Mouse (Mus musculus) kidney, embryonic 15.5 days (tissue): ENCODE measurements at regions not wholly inside any gene's neighbourhood (a gene's known extent, or its start where the extent isn't known, plus 50 kb on each side); places are given as distances from the start of the nearest gene placed in this dataset.

ENCODE experiments used
- ATAC-seq: fragments of 200-750 bp; cut with Nextera tagmentation; replicated peaks from 2 replicates; pipeline ENCODE4 v1.8.0; 2017; ENCODE audit warnings: moderate TSS enrichment; ENCODE audit not compliant: low FRiP score
- H3K27ac ChIP-seq: fragments of 300-500 bp; sonication (generic); 2 replicates; pipeline ENCODE4 v1.5.1; 2015; ENCODE audit warnings: mild to moderate bottlenecking, inconsistent platforms
- H3K27me3 ChIP-seq: fragments of 300-500 bp; sonication (generic); 2 replicates; pipeline ENCODE4 v1.6.1; 2015; ENCODE audit warnings: inconsistent platforms
- H3K36me3 ChIP-seq: fragments of 300-500 bp; sonication (generic); 2 replicates; pipeline ENCODE4 v1.6.1; 2015; ENCODE audit warnings: inconsistent platforms
- H3K4me1 ChIP-seq: fragments of 300-500 bp; sonication (generic); 2 replicates; pipeline ENCODE4 v1.6.1; 2015; ENCODE audit warnings: inconsistent platforms
- H3K4me2 ChIP-seq: fragments of 300-500 bp; sonication (generic); 2 replicates; pipeline ENCODE4 v1.6.1; 2015; ENCODE audit warnings: moderate library complexity, mild to moderate bottlenecking, inconsistent platforms
- H3K4me3 ChIP-seq: fragments of 300-500 bp; sonication (generic); replicated peaks from 2 replicates; pipeline ENCODE4 v1.5.1; 2015; ENCODE audit warnings: mild to moderate bottlenecking, inconsistent platforms
- H3K9ac ChIP-seq: fragments of 300-500 bp; sonication (generic); 2 replicates; pipeline ENCODE4 v1.6.1; 2015; ENCODE audit warnings: mild to moderate bottlenecking, inconsistent platforms
- H3K9me3 ChIP-seq: fragments of 300-500 bp; sonication (generic); replicated peaks from 2 replicates; pipeline ENCODE4 v1.6.1; 2016; ENCODE audit warnings: inconsistent platforms
- whole genome bisulfite sequencing: fragments of 180-500 bp; shearing (Covaris S2); methylation state at CpG from one replicate; pipeline ENCODE4 v1.1.7; 2015; ENCODE audit warnings: mixed read lengths; 5-methylcytosine and 5-hydroxymethylcytosine counted together

DNA sequence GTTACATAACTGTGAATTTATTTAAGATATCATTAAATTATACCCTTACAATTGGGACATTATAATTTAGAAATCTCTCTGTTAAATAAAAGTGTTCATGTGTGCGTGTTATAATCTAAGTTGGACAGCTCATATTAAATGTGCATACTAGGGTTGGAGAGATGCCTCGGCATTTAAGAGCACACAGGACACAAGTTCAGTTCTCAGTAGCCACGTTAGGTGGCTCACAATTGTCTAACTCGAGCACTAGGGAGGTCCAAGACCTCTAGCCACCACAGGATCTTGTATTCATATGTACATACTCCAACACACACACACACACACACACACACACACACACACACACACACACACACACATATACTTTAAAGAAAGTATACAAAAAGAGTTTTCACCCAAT is 56.0 kb downstream of the Foxf2 start:
- ATAC-seq = no peak
- Histone ChIP-seq H3K9me3 (no peaks in the 10 kb centered on the region), H3K27ac (no peak overlapping the region), H3K4me3 (no peak overlapping the region), H3K36me3 (no peaks in the 10 kb centered on the region), H3K4me1 (no peaks in the 10 kb centered on the region), H3K9ac (no peak overlapping the region), H3K4me2 (no peak overlapping the region), H3K27me3 (no peaks in the 10 kb centered on the region)
- 79% methylated on average over 4 of the region's 4 CpGs for WGBS

DNA sequence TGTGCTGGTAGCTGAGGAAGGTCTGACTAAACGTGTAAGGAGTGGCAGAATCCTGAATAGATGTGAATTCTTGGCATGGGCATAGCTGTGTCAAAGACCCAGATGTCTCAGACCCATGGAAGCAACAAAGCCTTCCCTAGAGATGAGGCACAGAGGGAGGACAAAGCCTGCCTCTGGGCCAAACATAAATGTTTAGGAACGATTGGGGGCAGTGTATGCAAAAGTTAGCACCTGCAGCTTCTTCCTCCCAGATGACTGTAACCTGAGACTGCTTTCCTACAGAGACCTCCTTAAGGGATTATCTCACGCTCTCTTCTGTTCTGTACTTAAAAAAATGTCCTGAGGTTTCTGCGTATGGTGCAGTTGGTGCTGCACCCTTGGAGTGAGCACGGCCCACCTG is 57.7 kb downstream of the Foxf2 start:
- no peak overlapping the region for H3K27ac ChIP-seq
- H3K9ac ChIP-seq = no peak overlapping the region
- no peaks in the 10 kb centered on the region for H3K4me1 ChIP-seq
- no peaks in the 10 kb centered on the region for H3K9me3 ChIP-seq
- no peak for ATAC-seq
- WGBS = 47% methylated on average over 5 of the region's 5 CpGs
- no peak overlapping the region for H3K4me3 ChIP-seq
- no peak overlapping the region for H3K4me2 ChIP-seq
- no peaks in the 10 kb centered on the region for H3K36me3 ChIP-seq
- no peaks in the 10 kb centered on the region for H3K27me3 ChIP-seq

DNA sequence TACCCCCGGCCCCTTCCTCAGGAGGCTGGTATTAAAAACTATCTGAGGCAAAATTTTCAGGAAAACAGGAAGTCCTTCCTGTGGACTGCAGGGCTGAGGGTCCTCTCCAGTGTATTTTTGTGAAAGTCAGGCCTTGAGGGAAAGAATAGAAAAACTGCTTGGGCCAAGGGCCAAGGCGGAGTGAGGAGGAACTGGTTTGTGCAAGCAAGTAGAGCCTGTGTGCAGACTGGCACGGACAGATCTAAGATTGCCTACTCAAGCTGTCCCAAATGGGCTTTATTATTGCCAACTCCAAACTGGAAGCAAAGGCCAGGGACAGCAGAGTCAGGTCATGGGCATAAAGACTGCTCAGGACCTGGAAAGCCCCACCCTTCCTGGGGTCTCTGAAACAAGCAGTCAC is 62.9 kb downstream of the Foxf2 start:
- Histone ChIP-seq H3K9ac (no peak overlapping the region), H3K4me2 (no peak overlapping the region), H3K4me3 (no peak overlapping the region), H3K9me3 (no peaks in the 10 kb centered on the region), H3K27me3 (no peaks in the 10 kb centered on the region), H3K36me3 (no peaks in the 10 kb centered on the region), H3K27ac (no peak overlapping the region), H3K4me1 (no peaks in the 10 kb centered on the region)
- no peak for ATAC-seq
- 85% methylated on average over 3 of the region's 3 CpGs for WGBS

DNA sequence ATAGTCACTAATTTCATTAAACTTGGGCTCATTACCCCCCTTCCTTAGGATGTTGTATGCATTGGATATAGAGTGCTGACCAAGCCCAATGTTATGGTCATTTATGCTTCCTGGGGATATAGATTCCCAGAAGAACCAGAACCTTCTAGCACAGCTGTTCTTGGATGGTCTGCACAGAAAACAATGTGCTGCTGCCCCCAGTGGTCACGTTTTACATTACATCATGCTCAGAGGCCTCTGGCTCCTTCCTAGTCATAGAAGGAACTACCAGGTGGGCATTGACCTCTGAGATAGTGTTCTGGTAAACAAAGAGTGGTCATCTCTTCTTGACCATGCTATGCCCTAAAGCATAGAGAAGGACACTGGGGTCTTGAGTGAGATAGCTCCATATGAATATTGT is 63.7 kb downstream of the Foxf2 start:
- Histone ChIP-seq H3K27me3 (no peaks in the 10 kb centered on the region), H3K27ac (no peak overlapping the region), H3K4me3 (no peak overlapping the region), H3K4me1 (no peaks in the 10 kb centered on the region), H3K4me2 (no peak overlapping the region), H3K9me3 (no peaks in the 10 kb centered on the region), H3K9ac (no peak overlapping the region), H3K36me3 (no peaks in the 10 kb centered on the region)
- 9% methylated on average over 1 of the region's 1 CpGs for WGBS
- ATAC-seq = no peak

DNA sequence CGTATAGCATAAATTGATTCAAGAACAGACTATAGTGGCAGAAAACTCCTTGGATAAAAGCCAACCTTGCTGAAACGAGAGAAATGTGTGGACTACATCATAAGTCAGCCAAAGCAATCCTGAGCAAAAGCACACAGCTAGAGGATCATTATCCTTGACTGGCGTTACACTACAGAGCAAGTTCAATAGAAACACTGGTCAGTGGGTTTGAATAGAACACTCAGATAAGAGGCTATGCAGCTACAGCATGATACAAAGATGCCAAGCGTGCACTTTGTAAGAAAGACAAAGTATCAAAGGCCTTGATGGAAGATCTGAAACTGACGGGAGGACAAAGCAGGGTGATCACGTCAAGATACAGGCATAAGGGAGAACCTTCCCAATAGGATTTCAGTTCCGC is 70.1 kb downstream of the Foxf2 start:
- H3K27me3 ChIP-seq = no peaks in the 10 kb centered on the region
- no peak for ATAC-seq
- no peaks in the 10 kb centered on the region for H3K4me1 ChIP-seq
- H3K4me3 ChIP-seq = no peak overlapping the region
- WGBS = 61% methylated on average over 7 of the region's 7 CpGs
- no peak overlapping the region for H3K9ac ChIP-seq
- H3K27ac ChIP-seq = no peak overlapping the region
- H3K4me2 ChIP-seq = no peak overlapping the region
- no peaks in the 10 kb centered on the region for H3K9me3 ChIP-seq
- no peaks in the 10 kb centered on the region for H3K36me3 ChIP-seq

DNA sequence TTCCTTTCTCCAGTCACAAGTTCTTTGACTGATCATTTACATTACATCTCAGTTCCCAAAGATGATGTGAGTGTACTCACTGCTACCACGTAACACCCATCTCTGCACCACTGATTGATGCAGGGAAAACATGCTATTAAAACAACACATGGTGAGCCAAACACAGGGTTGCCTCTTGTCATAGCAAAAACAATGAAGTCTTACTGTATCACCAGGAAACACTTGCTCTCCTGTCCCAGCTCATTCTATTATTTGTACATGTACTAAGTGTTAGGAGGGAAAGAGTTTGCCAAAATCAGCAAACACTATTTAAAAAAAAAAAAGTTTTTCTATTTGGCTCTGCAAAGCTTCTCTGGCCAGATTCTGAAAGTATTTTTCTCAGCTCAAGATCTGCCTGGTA is 78.6 kb downstream of the Foxf2 start:
- no peak overlapping the region for H3K9ac ChIP-seq

DNA sequence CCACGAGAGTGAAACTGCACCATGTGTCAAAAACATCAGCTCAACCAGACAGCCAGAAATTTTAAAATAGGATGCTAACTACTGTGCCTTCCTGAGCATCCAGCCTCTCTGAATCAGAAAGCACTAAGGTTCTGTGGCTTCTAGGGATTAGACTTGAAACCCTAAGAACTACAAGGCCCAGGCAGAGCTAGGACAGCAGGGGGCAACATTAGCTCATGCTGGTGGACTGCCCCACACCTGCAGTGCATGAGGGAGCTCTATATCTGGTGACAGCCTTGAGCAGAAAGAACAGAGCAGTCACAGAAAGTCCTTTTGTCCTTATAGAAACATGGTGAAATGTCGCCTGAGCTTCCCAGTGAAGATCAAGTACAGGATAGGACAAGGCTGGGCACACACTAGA is 79.8 kb downstream of the Foxf2 start:
- H3K4me2 ChIP-seq = no peak overlapping the region
- no peaks in the 10 kb centered on the region for H3K36me3 ChIP-seq
- no peak overlapping the region for H3K27ac ChIP-seq
- WGBS = 62% methylated on average over 2 of the region's 2 CpGs
- no peaks in the 10 kb centered on the region for H3K4me1 ChIP-seq
- ATAC-seq = peak; percentile 76; the same call in 1 of the 2 replicates
- no peak overlapping the region for H3K4me3 ChIP-seq
- H3K27me3 ChIP-seq = peaks cover 3% of the 10 kb centered on the region; the same call in 1 of the 2 replicates
- H3K9ac ChIP-seq = no peak overlapping the region
- no peaks in the 10 kb centered on the region for H3K9me3 ChIP-seq

More for the DNA sequence above, 78.6 kb downstream of the Foxf2 start:
- 71% methylated on average over 1 of the region's 1 CpGs for WGBS
- Histone ChIP-seq H3K4me2 (no peak overlapping the region), H3K27me3 (peaks cover 3% of the 10 kb centered on the region; the same call in 1 of the 2 replicates), H3K36me3 (no peaks in the 10 kb centered on the region), H3K4me1 (no peaks in the 10 kb centered on the region), H3K4me3 (no peak overlapping the region), H3K27ac (no peak overlapping the region), H3K9me3 (no peaks in the 10 kb centered on the region)
- no peak for ATAC-seq

DNA sequence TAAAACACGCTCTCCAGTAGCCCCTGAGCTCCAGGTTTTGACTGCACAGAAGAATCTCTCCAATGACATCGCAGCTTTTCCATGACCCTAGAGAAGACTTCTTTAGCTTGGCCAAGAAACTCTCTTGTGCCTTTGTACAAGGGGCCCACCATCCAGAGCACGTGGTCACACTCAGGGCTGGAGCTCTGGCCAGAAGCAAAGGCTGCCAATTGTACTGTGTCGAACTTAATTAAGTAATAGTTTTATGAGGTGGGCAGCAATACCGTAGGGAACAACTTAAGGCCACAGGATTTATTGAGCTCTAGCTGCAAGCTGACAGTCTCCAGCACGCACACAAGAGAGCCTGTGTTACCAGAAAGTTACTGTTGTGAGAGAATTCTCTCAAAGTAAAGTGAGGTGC is 85.1 kb downstream of the Foxf2 start:
- Histone ChIP-seq H3K9ac (no peak overlapping the region), H3K27ac (no peak overlapping the region), H3K4me1 (no peaks in the 10 kb centered on the region), H3K4me3 (no peak overlapping the region), H3K4me2 (no peak overlapping the region), H3K9me3 (no peaks in the 10 kb centered on the region), H3K27me3 (no peaks in the 10 kb centered on the region; the same call in 1 of the 2 replicates), H3K36me3 (no peaks in the 10 kb centered on the region)
- 40% methylated on average over 6 of the region's 6 CpGs for WGBS
- ATAC-seq = no peak

DNA sequence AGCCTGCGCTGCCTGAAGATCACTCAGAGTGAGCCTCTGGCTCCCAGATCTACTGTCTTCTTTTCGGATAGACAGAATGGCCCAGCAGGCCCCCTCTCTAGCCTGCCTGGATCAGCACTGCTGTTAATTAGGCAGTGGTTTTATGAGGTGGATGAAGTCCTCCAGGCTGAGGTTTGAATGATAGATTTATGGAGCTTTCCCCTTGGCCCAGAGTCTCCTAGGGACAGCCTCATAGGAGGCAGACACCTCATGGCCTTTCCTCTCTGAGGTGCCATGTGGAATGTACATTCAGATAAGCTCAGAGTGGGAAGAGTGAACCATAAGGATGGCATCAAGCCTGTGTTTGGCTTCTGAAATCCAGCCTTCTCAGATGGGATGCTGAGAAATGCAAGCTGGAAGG is 90.1 kb downstream of the Foxf2 start:
- Histone ChIP-seq H3K9me3 (no peaks in the 10 kb centered on the region), H3K4me2 (no peak overlapping the region), H3K27ac (no peak overlapping the region), H3K9ac (no peak overlapping the region), H3K27me3 (no peaks in the 10 kb centered on the region), H3K4me3 (no peak overlapping the region), H3K4me1 (no peaks in the 10 kb centered on the region), H3K36me3 (no peaks in the 10 kb centered on the region)
- WGBS = 35% methylated on average over 2 of the region's 2 CpGs
- ATAC-seq = 0 out of 2 replicates have a peak, but pooled peaks have one; percentile 43

DNA sequence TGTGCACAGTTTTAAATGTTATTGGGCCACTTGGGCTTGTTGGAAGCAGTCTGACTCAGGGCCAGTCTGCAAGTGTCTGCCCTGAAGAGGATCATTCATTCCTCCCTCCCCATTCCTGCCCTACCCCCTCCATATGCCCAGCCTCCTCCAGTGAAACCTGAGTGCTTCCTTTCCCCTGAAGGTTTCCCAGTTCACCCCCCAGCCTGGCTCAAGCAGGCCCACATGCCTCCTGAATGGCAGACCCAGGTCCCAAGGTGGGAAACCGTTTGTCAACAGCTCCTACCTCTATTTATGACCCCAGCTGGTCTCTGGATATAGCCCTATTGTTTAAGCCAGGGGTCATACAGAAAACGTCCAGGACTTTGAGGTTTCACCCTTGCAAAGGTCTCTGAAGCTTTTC is 89.7 kb upstream of the Foxc1 start:
- no peak overlapping the region for H3K4me3 ChIP-seq
- ATAC-seq = no peak
- 3% methylated on average over 2 of the region's 2 CpGs for WGBS

DNA sequence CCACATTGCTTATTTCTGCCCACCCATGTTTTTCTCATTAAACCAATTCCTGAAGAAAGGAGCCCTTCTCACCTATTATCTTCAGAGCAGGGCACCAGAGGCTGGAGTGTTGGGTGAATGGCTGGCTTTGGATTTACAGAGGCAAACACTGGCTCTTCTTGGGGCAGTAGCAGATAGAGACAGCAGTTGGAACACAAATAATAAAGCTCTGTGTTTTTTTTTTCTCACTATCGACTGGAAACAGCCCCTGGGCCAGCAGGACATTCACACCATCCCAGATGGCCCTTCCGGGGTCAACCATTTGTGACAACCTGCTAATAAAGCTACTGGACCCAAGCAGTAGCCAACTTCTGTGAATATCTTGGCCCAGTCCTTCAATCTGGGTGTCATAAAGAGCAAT is 85.7 kb upstream of the Foxc1 start:
- Histone ChIP-seq H3K9ac (no peak overlapping the region), H3K4me3 (no peak overlapping the region), H3K36me3 (no peaks in the 10 kb centered on the region), H3K27me3 (no peaks in the 10 kb centered on the region), H3K9me3 (no peaks in the 10 kb centered on the region), H3K4me1 (no peaks in the 10 kb centered on the region), H3K4me2 (no peak overlapping the region), H3K27ac (no peak overlapping the region)
- no peak for ATAC-seq
- WGBS = 28% methylated on average over 2 of the region's 2 CpGs

More for the DNA sequence above, 89.7 kb upstream of the Foxc1 start:
- H3K27ac ChIP-seq = no peak overlapping the region
- no peaks in the 10 kb centered on the region for H3K9me3 ChIP-seq
- H3K9ac ChIP-seq = no peak overlapping the region
- H3K4me2 ChIP-seq = no peak overlapping the region
- no peaks in the 10 kb centered on the region for H3K36me3 ChIP-seq
- H3K27me3 ChIP-seq = no peaks in the 10 kb centered on the region
- no peaks in the 10 kb centered on the region for H3K4me1 ChIP-seq

DNA sequence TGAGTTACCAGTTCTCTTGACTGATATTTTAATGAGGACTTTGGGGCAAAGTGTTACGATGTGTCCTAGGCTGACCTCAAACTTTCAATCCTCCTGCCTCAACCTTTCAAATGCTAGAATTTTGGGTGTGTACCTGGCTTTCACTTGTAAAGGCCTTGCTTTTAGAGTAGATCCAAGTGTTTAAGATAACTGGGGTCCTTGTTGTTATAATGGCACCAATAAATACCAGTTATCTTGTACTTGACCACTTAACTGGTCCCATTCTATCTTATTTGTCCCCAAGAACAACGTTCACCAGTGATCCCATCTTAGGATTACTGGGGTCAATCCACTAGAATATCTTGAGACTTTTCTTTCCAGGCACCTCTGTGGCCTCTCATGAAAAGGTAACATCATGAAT is 77.6 kb upstream of the Foxc1 start:
- H3K9me3 ChIP-seq = no peaks in the 10 kb centered on the region
- no peak overlapping the region for H3K9ac ChIP-seq
- WGBS = 82% methylated on average over 2 of the region's 2 CpGs
- no peak for ATAC-seq
- H3K27me3 ChIP-seq = no peaks in the 10 kb centered on the region
- H3K27ac ChIP-seq = no peak overlapping the region
- H3K36me3 ChIP-seq = no peaks in the 10 kb centered on the region
- no peak overlapping the region for H3K4me2 ChIP-seq
- no peak overlapping the region for H3K4me3 ChIP-seq
- H3K4me1 ChIP-seq = no peaks in the 10 kb centered on the region

DNA sequence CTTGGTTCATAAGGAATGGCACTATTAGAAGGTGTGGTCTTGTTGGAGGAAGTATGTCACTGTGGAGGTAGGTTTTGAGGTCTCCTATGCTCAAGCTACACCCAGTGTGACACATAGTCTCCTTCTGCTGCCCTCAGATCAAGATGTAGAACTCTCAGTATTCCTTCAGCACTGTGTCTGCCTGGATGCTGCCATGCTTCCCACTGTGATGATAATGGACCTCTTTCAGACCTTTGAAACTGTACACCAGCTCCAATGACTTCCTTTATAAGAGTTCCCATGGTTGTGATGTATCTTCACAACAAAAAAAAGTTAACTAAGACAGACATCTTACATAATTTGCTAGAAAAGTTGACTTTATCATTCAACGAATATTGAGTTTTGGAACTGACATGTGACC is 60.2 kb upstream of the Foxc1 start:
- Histone ChIP-seq H3K27me3 (no peaks in the 10 kb centered on the region), H3K9ac (no peak overlapping the region), H3K4me1 (0 out of 2 replicates have a peak, but pooled peaks cover 4% of the 10 kb centered on the region), H3K4me2 (no peak overlapping the region), H3K36me3 (no peaks in the 10 kb centered on the region), H3K9me3 (no peaks in the 10 kb centered on the region), H3K27ac (no peak overlapping the region), H3K4me3 (no peak overlapping the region)
- WGBS = 94% methylated on average over 1 of the region's 1 CpGs
- ATAC-seq = no peak
